8 mouse cellular contexts compared by ENCODE assay signal in genomic region chr10:80985970-80986701, GRCm38 (mm10). TPM values are rescaled to one million over a fixed set of nuclear protein-coding genes. Genes with fewer than 3 reads are reported as not detected.
DNase-seq lines count a peak whose midpoint lies in the region; ATAC-seq and TF ChIP-seq lines count a peak whose summit lies in the region.

No protein-coding gene starts in this region.

- H3K9ac ChIP-seq in heart, embryonic 14.5 days (ENCODE audit: low read length), result peak overlapping the region; percentile 56
- H3K9ac ChIP-seq in ES-E14 (ENCODE audit: insufficient read depth, low read depth, low read length, poor library complexity, severe bottlenecking), result peak overlapping the region; percentile 35; the same call in 1 of the 2 replicates
- H3K9ac ChIP-seq in hindbrain, embryonic 13.5 days, result peak overlapping the region; percentile 60

- WGBS in heart, embryonic 14.5 days, result 34% methylated on average over 13 of the region's 13 CpGs
- WGBS in hindbrain, embryonic 13.5 days, result 38% methylated on average over 13 of the region's 13 CpGs

- peaks cover 18% of the 10 kb centered on the region; the same call in 1 of the 2 replicates for H3K27me3 ChIP-seq in heart, embryonic 14.5 days (ENCODE audit: control insufficient read depth, insufficient read depth, low read length)
- H3K27me3 ChIP-seq in hindbrain, embryonic 13.5 days, result peaks cover 68% of the 10 kb centered on the region
- peaks cover 68% of the 10 kb centered on the region for H3K27me3 ChIP-seq in megakaryocyte, embryonic 14.5 days (replicated peaks)

- H3K4me1 ChIP-seq in heart, embryonic 14.5 days (ENCODE audit: control insufficient read depth in 2 of 2, insufficient read depth in 2 of 2, low read length in 2 of 2), result peaks cover 18 to 23% of the 10 kb centered on the region in 2 experiments
- H3K4me1 ChIP-seq in ES-E14 (ENCODE audit: control insufficient read depth in 2 of 2, insufficient read depth in 2 of 2, low read length in 2 of 2, poor library complexity in 1 of 2), result peaks cover 0 to 6% of the 10 kb centered on the region in 2 experiments; a peak in 1 of 4 replicates
- H3K4me1 ChIP-seq in hindbrain, embryonic 13.5 days (replicated peaks), result peaks cover 13% of the 10 kb centered on the region
- H3K4me1 ChIP-seq in megakaryocyte, embryonic 14.5 days, result peaks cover 54% of the 10 kb centered on the region

- no peak for ATAC-seq in heart, embryonic 14.5 days (ENCODE audit: insufficient number of reproducible peaks, insufficient read depth, low FRiP score, low read depth)
- ATAC-seq in hindbrain, embryonic 13.5 days (ENCODE audit: low FRiP score), result no peak

- DNase-seq in heart, adult 18-20 months, result no peak
- DNase-seq in ES-E14 (ENCODE audit: low read depth, low spot score), result no peak
- DNase-seq in embryo, embryonic 11 days, result no peak
- DNase-seq in adrenal gland, adult 8-10 months, result no peak
- DNase-seq in kidney, adult 11 months, result no peak

- no peaks in the 10 kb centered on the region for H3K36me3 ChIP-seq in heart, embryonic 14.5 days (ENCODE audit: control insufficient read depth, insufficient read depth, low read length)
- no peaks in the 10 kb centered on the region for H3K36me3 ChIP-seq in ES-E14 (ENCODE audit: control insufficient read depth, insufficient read depth, low read length, poor library complexity, severe bottlenecking)
- no peaks in the 10 kb centered on the region for H3K36me3 ChIP-seq in hindbrain, embryonic 13.5 days
- H3K36me3 ChIP-seq in megakaryocyte, embryonic 14.5 days (replicated peaks; ENCODE audit: low read length), result no peaks in the 10 kb centered on the region

- peak overlapping the region; percentile 30 to 33 for H3K4me3 ChIP-seq in heart, embryonic 14.5 days (ENCODE audit: control insufficient read depth in 1 of 2, insufficient read depth in 1 of 2, low read depth in 1 of 2, low read length in 2 of 2)
- peak overlapping the region; percentile 47 to 59 for H3K4me3 ChIP-seq in ES-E14 (ENCODE audit: insufficient read depth in 1 of 2, low read depth in 1 of 2, low read length in 2 of 2, poor library complexity in 1 of 2, severe bottlenecking in 1 of 2)
- H3K4me3 ChIP-seq in hindbrain, embryonic 13.5 days, result peak overlapping the region; percentile 23
- H3K4me3 ChIP-seq in megakaryocyte, embryonic 14.5 days (replicated peaks), result peak overlapping the region; percentile 91

- H3K9me3 ChIP-seq in heart, embryonic 14.5 days (ENCODE audit: control insufficient read depth, low read length), result no peaks in the 10 kb centered on the region
- H3K9me3 ChIP-seq in ES-E14 (ENCODE audit: control insufficient read depth, insufficient read depth, low read depth, low read length), result no peaks in the 10 kb centered on the region
- no peaks in the 10 kb centered on the region for H3K9me3 ChIP-seq in hindbrain, embryonic 13.5 days
- H3K9me3 ChIP-seq in megakaryocyte, embryonic 14.5 days, result no peaks in the 10 kb centered on the region

- in situ Hi-C loops in ES-E14 (cut with MboI; ENCODE audit: low sequenced_read_pairs in 2 of 2, unreplicated experiment in 2 of 2), result loop anchor here in 1 of 2 experiments (10.0 kb wide), 1 partner anchor 61 kb away; no protein-coding TSS in a partner anchor

- H3K27ac ChIP-seq in heart, embryonic 14.5 days (replicated peaks in 1 of 2; ENCODE audit: control insufficient read depth in 1 of 2, insufficient read depth in 1 of 2, low read depth in 2 of 2, low read length in 2 of 2), result no peak overlapping the region
- H3K27ac ChIP-seq in ES-E14 (ENCODE audit: insufficient read depth, low read depth, low read length, poor library complexity, severe bottlenecking), result no peak overlapping the region
- H3K27ac ChIP-seq in hindbrain, embryonic 13.5 days, result no peak overlapping the region

- H3K4me2 ChIP-seq in heart, embryonic 14.5 days (ENCODE audit: low read length), result peak overlapping the region; percentile 82
- H3K4me2 ChIP-seq in hindbrain, embryonic 13.5 days, result peak overlapping the region; percentile 43

TF ChIP-seq in ES-E14, 5 proteins besides CTCF, POLR2A, EP300 and RAD21:
- TF ChIP-seq ZNF384 (IDR thresholded peaks at IDR 0.05; ENCODE audit: low read depth, low read length), result peak; percentile 84
- TF ChIP-seq MAFK (IDR thresholded peaks at IDR 0.05; ENCODE audit: insufficient read depth, low read depth, low read length), result no peak
- no peak for TF ChIP-seq CHD2 (IDR thresholded peaks at IDR 0.05; ENCODE audit: low read depth, low read length)
- TF ChIP-seq ZC3H11A (IDR thresholded peaks at IDR 0.05; ENCODE audit: borderline replicate concordance, low read depth, low read length), result no peak

RNA-seq across cellular contexts. Expression of gene Gng7, which starts 28.6 kb away (rescaled TPM):
- polyA plus RNA-seq in heart, embryonic 14.5 days (2014; fragmentation: Nextera tagmentation; extraction: Ambion mirVana), result 1.2 and 1.4 TPM in 2 replicates
- 1 to 10 TPM in 1 of 2 experiments, under 1 TPM in 1; 0.82 to 1.3 TPM for total RNA-seq in heart, adult 18-20 months (2021)
- 0.79 and 0.94 TPM in 2 replicates for total RNA-seq in ES-E14 (2012; rRNA removed)
- 13.4 and 13.5 TPM in 2 replicates for polyA plus RNA-seq in hindbrain, embryonic 13.5 days (2015; fragmentation: Nextera tagmentation; extraction: Ambion mirVana)
- 0.41 and 1.1 TPM in 2 replicates for polyA plus RNA-seq in megakaryocyte, embryonic 14.5 days (2012; ENCODE audit: insufficient read depth, low replicate concordance)
- 10 to 100 TPM in 2 of 4 experiments, 1 to 10 TPM in 2; 9.4 to 16.6 (median 12.9) TPM for total RNA-seq in adrenal gland, adult 8-10 months (2022)

RNA-seq across cellular contexts. Expression of gene Diras1, which starts 39.3 kb away (rescaled TPM):
- not detected in 2 replicates for polyA plus RNA-seq in heart, embryonic 14.5 days (2014; fragmentation: Nextera tagmentation; extraction: Ambion mirVana)
- not detected for total RNA-seq in heart, adult 18-20 months (2021)
- 1.1 and 1.3 TPM in 2 replicates for total RNA-seq in ES-E14 (2012; rRNA removed)
- 37.5 and 40.2 TPM in 2 replicates for polyA plus RNA-seq in hindbrain, embryonic 13.5 days (2015; fragmentation: Nextera tagmentation; extraction: Ambion mirVana)
- 0.06 TPM in 1 of 2 replicates, not detected in the other for polyA plus RNA-seq in megakaryocyte, embryonic 14.5 days (2012; ENCODE audit: insufficient read depth, low replicate concordance)
- total RNA-seq in adrenal gland, adult 8-10 months (2022), result 1 to 10 TPM; 3.6 to 6.5 (median 4.4) TPM

RNA-seq across cellular contexts. Expression of gene Slc39a3, which starts 51.1 kb away (rescaled TPM):
- polyA plus RNA-seq in heart, embryonic 14.5 days (2014; fragmentation: Nextera tagmentation; extraction: Ambion mirVana), result 5.0 and 5.2 TPM in 2 replicates
- total RNA-seq in heart, adult 18-20 months (2021), result 10 to 100 TPM; 12.8 to 14.2 TPM
- 12.6 and 13.1 TPM in 2 replicates for total RNA-seq in ES-E14 (2012; rRNA removed)
- 42.3 and 44.0 TPM in 2 replicates for polyA plus RNA-seq in hindbrain, embryonic 13.5 days (2015; fragmentation: Nextera tagmentation; extraction: Ambion mirVana)
- 1.9 and 7.5 TPM in 2 replicates for polyA plus RNA-seq in megakaryocyte, embryonic 14.5 days (2012; ENCODE audit: insufficient read depth, low replicate concordance)
- total RNA-seq in adrenal gland, adult 8-10 months (2022), result 10 to 100 TPM; 50.7 to 86.9 (median 66.5) TPM

RNA-seq across cellular contexts. Expression of gene Gadd45b, which starts 56.3 kb away (rescaled TPM):
- 34.5 and 39.8 TPM in 2 replicates for polyA plus RNA-seq in heart, embryonic 14.5 days (2014; fragmentation: Nextera tagmentation; extraction: Ambion mirVana)
- total RNA-seq in heart, adult 18-20 months (2021), result 10 to 100 TPM; 14.9 to 19.0 TPM
- total RNA-seq in ES-E14 (2012; rRNA removed), result 26.4 and 36.0 TPM in 2 replicates
- 8.0 and 8.1 TPM in 2 replicates for polyA plus RNA-seq in hindbrain, embryonic 13.5 days (2015; fragmentation: Nextera tagmentation; extraction: Ambion mirVana)
- 29.3 and 96.0 TPM in 2 replicates for polyA plus RNA-seq in megakaryocyte, embryonic 14.5 days (2012; ENCODE audit: insufficient read depth, low replicate concordance)
- total RNA-seq in adrenal gland, adult 8-10 months (2022), result 100 to 1,000 TPM in 1 of 4 experiments, 10 to 100 TPM in 3; 17.5 to 112 (median 73.6) TPM

Comparison
In these comparisons a context has a peak if more than half of its experiments do, and no peak if none do; other contexts are left out.
1. H3K4me3 ChIP-seq: peak in every context shown above with its lines; median percentile 91 in megakaryocyte, embryonic 14.5 days; 53 in ES-E14; 32 in heart, embryonic 14.5 days; 23 in hindbrain, embryonic 13.5 days.